Mouse (Mus musculus): Measurements from ENCODE around the gene Spint4. TPM values are rescaled to one million over a fixed set of nuclear protein-coding genes. Genes with fewer than 3 reads are reported as not detected.
"Not testable (repeated sequence)": the region's sequence is repeated elsewhere in the genome, so short reads cannot be mapped to it uniquely, and the experiment has no call there.

Gene Spint4
- not detected in 2 replicates for total RNA-seq (2021)
- long read RNA-seq = 0 reads

DNA sequence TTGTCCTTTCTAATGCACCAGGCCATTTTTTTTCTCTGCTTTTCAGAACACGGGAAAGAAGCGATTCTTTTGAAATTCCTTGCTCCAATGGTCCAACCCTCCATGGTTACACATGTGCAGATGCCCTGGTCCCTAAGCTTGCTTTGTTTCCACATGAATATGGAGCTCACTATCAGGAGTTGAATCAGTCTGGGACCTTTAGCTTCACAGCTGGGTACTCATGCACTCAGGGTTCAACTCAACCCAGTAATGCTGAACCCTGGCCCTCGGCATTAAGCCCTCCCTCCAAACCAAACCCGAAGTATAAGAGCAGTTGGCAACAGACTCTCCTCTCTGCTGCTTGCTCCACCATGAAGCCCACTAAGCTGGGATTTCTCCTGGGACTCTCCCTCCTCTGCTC, at the start of gene Spint4:
Gene Spint4 (plus strand): TSS at position 301 of the 400 bp plus-strand sequence.
- no peak for DNase-seq

DNA sequence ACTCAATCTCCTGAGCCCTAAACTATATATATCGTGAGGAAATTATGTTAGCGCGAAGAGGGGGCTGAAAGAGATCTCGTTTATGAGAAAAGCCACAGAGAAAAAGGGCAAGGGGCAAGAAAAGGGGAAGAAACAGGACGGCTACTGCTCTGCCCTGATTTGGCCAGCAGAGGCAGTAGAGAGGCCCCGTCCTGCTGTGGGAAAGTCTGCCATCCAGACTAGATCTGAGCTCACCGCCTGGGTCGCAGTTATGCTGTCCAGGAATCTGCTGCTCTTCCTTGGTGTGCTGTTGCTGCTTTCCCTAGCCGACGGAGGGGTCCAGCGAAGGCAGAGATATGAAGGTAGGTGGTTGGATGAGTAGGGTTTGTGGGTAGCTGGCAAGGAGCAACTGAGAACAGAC, 42.4 kb upstream of the Spint4 start, which contains the start of gene Wfdc10:
Gene Wfdc10 (plus strand): TSS at position 189 of the 400 bp plus-strand sequence.
- DNase-seq = peak; percentile 44

DNA sequence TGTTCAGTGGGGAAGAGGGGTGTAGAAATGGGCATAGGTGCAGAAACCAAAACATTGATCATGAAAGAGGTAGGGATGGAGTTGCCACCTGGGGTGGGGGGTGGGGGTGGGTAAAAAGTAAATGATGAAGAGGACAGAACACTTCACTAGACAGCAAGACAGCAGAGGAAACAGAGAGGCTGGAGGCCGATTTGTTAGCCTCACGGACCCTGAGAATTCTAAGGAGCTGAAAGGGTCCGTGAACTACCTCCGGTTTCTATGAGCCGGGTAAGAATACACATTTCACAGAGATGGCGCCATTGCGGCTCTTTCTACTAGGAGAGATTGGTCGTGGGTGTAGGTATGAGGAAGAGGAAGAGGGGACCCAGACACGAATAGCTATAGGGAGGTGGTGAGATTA, 41.8 kb upstream of the Spint4 start, which contains the start of gene Wfdc9:
Gene Wfdc9 (minus strand): TSS at position 101 of the 400 bp plus-strand sequence.
- no peak for DNase-seq

DNA sequence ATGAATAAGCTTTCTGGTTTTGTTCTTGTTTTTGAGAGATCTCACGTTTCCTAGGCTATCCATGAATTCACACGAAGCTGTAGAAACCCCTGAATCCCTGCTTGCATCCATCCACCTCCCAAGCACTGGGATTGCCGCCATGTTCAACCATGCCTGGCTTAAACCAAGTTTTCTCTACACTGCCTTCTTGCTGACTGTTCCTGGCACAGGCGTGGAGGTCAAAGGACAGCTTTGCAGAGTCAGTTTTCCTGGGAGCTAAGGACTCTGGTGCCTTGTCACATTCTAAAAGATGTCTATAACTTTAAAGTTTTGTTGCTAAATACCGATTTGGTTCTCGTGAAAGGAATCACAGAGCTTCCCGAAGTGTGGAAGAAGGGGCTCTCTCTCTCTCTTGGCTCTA, 33.5 kb upstream of the Spint4 start:
- no peak for DNase-seq

DNA sequence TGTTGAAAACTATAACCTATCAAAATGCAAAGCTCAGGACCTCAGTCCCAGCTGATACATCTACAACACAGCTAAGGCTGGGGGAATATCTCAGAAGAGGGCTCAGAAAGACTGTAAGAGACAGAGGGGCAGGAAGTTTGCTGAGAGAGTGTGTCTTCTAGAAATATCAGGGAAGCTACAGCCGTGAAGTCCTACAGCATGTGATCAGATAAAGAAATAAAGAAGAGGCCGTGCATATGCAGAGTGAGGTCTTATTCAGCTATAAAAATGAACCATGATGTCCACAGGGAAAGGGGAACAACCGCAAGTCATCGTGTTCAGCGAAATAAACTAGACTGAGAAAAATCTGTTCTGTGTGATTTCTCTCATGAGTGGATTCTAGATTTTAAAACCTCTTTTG, 28.0 kb upstream of the Spint4 start:
- DNase-seq = no peak

DNA sequence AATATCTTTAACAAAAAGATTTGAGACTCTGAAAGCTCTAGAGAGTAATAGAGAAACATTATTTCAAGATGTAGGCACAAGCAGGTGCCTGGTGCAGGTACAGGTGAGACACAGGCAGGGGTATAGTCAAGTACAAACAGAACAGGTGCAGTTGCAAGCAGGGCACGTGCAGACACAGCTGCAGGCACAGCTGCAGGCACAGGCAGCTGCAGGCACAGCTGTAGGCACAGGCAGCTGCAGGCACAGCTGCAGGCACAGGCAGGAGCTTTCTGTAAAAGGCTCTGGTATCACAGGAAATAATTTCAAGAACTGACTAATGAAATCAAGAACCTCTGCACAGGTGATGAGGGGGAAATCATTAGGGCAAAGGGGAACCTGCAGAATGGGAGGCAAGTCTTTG, 27.4 kb upstream of the Spint4 start:
- DNase-seq = no peak

DNA sequence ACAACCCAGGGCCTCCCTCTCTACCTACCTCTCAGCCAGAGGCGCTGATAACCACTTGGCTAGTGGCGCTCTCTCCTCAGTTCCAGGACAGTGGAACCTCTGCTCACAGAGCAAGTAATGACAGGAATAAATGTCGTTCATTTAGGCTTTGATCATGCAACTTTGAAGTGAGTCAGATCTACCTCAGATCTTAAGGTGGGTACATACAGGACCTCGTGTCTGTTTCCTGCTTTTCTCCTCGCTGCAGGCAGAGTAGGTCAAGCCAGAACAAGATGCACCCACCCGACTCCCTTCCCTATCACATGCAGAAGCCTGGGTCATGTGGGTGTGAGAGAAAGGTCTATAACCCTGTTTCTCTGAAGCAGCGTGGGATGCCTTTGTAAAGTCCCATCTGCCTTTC, 24.3 kb upstream of the Spint4 start, which contains the start of gene Wfdc11:
Gene Wfdc11 (minus strand): TSS at position 101 of the 400 bp plus-strand sequence.
- DNase-seq = no peak

DNA sequence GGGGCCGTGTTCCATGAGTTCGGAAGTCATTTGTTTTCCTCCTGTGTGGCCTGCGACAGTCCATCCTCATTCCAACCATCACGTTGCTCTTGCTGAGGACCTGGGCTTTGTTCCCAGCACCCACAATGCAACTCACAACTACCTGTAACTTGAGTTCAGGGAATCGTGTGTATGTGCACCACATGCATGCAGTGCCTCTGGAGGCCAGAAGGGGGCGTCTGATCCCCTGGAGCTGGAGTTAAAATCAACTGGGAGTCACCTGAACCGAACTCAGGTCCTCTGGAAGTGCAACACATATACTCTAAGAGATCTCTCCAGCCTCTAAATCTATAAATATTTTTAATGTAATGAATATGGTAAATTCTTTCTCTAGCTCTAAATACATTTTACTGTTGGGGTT, 22.2 kb upstream of the Spint4 start:
- DNase-seq = no peak

DNA sequence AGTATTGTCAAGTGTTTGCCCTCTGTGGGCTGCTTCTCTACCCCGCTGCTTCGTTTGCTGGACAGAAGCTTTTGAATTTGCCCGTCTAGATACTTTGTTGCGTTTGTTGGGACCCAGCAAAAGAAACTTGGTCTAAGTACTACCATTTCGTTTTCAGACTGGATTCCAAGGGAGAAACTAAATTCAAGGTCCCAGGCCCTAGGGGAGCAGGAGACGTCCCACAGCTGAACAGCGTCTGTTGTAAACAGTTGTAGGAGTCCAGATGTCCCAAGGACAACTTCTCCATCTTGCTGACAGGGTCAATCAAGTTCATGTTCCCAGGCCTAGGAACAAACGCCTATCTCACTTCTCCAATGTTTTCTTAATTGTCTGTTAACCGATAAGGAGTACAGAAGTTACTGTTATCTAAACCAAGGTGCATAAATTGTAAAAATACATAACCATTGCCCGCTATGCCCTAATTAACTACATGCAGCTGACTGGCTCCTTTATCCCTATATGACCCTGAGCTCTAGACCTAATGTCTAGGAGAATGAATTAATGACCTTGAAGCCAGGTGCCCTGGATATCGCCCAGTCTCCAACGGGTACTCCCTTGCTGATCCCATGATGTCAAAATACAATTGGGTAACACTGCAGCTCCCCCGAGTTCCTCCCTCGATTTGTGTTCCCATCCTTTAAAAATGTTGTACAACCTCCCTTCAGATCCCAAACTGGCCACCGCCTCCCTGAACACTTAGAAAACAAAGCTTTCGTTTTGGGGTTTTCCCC, 21.2 kb upstream of the Spint4 start:
- DNase-seq = no peak

DNA sequence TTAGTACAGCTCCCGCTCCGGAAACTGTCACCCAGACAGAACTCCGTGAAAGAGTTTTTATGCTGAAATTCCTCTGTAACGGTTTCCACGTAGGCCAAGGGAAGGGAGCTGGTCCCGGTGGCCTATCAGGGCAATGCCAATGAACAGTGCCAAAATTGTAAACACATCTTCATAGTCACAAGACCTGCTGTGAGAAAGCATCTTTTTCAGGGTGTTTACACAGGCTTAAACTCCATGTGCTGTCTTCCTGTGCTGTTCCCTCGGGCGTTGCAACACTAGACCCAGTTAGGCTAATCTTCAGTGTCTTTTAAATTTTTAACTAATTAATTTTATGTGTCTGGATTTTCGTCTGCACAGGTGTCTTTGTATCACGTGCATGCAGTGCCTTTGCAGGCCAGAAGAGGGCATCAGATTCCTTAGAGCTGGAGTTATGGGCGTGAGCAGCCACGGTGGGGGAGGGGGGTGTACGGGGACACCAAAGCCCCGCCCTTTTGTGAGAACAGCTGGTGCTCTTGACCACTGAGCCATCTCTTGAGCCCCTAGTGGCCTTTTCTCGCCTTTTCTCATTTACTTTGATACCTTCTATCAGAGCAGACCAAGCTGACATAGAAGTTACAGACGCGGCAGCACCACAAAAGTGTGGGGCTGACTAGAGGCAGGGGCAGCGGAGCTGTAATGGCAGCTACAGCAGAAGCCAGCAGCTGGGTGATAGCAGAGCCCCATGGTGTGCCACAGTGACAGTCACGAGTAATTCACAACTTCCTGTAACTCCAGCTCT, 19.3 kb upstream of the Spint4 start:
- peak; percentile 64 for DNase-seq

DNA sequence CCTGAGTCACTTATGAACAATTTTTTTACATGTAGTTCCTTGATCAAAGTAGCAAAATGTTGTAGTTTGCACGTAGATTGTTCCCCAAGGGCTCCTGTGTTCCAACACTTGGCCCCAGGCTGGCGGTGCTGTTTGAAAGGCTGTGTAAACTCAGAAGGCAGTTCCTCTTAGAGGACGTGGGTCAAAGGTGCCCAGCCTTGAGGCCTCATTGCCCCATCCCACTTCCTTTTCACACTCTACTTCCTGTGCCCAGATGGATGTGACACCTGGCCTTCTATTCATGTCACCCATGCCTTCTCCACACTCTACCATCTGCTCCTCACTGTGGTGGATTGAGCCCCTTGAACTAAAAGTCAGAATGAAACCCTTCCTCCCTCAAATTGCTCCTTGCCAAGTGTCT, 18.4 kb upstream of the Spint4 start:
- no peak for DNase-seq

DNA sequence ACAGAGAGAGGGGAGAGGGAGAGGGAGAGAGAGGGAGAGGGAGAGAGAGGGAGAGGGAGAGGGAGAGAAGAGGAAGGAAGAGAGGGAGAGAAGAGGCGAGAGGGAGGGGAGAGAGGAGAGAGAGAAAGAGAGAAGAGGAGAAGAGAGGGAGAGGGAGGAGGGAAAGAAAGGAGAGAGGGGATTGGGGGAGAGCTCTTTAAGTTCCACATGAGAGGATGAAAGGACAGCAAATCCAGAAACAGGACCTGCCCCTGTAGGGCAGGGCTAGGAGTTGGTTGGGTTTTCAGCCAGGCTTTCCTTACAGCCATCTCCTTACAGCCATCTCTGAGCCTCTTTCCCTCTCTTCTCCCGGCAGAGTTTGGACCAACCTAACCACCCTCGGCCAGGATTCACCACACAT, 13.5 kb upstream of the Spint4 start, which contains the start of gene Wfdc13:
Gene Wfdc13 (plus strand): TSS at position 301 of the 400 bp plus-strand sequence.
- no peak for DNase-seq

DNA sequence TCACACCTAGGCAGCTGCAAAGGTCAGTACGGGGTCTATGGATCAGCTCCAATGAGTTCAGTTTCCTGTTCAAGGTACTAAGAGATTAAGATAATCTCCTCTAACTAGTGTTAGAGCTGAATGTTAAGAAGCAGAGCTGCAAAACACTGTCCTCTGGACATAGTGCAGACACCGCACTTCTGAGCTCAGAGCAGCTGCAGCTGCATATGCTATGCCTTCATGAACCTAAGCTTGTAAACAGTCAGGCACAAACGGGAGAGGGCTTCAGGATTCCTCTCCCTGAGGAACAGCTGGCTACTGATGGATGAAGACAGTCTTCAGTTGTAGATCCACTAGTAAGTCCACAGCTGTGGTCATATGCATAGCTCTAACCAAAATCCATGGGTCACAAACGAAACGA, 2.7 kb downstream of the Spint4 start:
- no peak for DNase-seq

DNA sequence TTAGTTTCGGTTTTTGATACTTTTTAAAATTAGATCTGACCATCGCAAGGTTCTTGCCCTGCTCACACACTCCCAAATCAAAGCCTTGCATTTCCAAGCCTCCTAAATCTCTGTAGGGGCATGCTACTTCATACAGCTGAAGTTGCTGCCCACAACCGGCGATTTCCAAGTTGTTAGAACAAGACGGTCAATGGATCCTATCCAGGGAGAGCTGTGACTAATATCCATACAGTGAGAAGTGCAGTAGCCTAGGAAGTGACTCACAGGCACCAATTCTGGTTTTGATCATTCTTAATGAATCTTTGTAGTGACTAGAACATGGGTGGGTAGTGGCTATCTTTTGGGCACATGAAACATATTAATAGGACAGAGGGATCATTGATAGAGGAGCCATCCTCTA, 3.5 kb downstream of the Spint4 start:
- no peak for DNase-seq

DNA sequence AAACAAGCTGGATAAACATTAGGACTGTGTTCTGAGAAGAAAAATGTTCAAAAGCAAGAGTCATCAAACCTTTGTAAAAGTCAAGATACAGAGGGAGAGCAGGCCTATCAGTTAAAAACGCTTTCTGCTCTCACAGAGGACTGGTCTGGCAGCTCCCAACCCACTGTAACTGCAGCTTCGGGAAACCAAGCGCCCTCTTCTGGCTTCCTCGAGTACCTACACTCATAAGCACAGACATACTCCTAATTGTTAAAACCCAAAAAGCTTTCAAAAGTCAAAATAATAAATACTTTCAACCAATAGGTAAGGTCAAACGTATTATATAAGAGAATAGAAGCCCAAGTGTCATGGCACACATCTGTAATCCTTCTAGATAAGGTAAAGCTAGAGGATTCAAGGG, 5.9 kb downstream of the Spint4 start:
- DNase-seq = no peak

DNA sequence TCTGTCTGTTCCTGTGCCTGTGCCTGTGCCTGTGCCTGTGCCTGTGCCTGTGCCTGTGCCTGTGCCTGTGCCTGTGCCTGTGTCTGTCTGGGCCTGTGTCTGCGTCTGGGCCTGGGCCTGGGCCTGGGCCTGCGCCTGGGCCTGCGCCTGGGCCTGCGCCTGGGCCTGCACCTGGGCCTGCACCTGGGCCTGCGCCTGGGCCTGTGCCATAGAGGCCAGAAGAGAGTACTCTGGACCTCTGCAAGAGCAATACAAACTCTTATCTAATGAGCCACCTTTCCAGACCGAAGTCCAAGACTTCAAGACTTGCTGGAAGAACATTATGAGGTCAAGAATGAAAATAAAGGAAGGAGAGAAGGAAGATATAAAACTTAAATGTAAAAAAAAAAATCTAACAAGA, 7.0 kb downstream of the Spint4 start:
- DNase-seq = no peak

DNA sequence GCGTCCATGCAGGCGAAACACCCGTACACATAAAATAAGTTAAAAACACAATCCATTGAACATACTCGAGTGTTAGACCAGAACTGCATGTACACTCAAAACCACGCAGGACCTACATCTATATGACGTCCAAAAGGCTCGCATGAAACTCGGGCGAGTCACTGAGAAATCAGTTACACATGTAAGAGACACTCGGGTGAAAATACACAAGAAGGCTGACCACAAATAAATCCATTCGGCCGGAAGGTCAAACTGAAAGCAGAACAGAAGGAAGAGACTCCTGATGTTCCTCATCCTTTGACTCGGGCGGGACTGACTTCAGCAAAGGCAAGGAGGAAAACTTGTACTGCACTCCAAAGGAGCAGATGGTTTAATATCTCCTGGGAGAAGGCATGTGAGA, 7.7 kb downstream of the Spint4 start:
- DNase-seq = no peak

DNA sequence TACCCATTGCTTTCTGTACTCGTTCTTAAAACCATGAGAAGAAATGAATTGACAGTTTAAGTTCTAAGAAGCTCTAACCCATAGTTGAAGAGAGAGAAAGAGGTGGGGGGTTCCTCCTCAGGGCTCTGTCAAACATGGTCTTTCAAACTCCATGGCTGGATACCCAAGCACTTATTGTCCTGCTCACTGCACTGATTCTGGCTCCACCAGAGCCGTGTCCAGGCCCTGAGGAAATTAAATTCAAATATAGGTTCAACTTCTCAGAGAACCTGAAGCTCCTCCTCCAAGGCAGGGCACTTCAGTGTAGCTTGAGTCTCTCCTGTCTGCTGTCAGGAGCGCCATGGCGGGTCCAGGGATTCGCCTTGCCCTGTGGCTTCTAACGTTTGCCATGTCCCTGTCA, 16.7 kb downstream of the Spint4 start, which contains the start of gene Spint5:
Gene Spint5 (plus strand): TSS at position 301 of the 400 bp plus-strand sequence.
- no peak for DNase-seq

DNA sequence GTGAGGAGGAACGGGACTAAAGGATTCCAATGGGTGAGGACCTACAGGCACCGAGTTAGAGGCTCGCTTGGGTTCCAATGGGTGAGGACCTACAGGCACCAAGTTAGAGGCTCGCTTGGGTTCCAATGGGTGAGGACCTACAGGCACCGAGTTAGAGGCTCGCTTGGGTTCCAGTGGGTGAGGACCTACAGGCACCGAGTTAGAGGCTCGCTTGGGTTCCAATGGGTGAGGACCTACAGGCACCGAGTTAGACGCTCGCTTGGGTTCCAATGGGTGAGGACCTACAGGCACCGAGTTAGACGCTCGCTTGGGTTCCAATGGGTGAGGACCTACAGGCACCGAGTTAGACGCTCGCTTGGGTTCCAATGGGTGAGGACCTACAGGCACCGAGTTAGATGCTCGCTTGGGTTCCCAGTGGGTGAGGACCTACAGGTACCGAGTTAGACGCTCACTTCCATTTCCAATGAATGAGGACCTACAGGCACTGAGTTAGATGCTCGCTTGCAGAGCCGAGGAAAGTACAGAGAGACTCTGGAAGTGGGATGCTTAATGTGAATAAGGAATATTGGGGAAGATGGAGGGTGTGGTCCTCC, 18.0 kb downstream of the Spint4 start:
- DNase-seq = not testable (repeated sequence)

DNA sequence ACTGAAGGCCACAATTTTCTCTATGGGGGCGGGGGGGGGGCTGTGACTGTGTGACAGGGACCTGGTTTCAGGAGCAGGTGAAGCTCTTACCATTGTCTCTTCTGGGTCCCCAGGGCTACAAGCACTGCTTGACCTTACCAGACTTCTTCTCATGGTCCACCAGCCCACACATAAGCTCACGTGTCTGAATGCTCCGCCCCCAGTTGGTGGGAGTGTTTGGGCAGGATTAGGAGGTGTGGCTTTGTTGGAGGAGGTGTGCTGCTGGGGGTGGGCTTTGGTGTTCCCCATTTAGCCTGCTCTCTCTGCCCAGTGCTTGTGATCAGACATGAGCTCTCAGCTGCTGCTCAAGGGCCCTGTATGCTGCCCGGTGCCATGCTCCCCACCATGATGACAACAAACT, 25.0 kb downstream of the Spint4 start:
- no peak for DNase-seq

DNA sequence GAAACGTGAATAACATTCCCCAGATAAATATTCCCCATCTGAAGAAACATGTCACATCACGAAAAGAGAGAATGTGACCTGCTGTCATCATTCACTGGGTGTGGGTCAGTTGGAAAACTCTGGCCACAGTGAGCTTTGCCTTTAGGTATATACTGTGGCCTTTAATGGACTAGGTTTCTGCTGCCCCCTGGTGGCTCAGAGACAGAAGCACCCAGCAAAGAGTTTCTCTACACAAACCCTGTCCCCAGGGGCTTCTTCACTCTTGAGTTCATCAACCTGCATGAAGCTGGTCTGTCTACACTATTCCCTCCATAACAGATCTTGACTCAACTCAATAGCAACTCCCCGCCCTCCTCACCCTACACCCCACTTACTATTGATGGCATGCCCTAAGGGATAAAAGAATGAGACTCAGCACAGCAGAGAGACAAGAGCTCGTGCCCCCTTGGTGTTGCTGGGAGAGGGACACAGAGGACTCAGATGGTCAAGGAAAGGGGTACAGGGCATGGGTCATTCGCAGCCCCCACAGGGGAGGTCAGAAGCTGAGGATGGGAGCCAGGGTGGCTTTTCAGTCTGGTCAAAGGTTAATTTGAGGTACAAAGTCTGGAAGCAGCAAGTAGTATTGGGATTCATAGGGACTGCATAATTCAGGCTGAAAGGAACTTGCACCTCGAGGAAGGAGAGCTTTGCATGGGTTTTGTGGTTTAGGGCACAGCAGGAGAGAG, 27.8 kb downstream of the Spint4 start:
- peak; percentile 68 for DNase-seq

DNA sequence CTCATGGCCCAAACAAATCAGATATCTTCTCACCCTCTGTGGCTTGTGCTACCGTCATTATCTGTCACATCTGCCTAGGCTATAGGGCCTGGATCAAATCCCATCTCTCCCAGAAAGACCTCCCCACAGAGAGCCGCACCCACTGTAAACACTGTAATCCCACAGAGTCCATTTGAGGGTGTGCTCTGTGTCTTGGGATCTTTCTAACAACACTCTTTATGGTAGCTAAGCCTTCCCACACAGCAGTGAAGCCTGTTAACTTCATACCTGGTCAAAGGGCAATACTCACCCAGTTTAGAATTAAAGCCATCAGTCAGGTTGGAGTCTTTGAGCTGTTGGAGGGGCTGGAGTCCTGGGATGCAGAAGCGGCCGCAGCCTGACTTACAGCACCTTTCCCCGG, 33.4 kb downstream of the Spint4 start:
- DNase-seq = no peak
